19 mouse cellular contexts compared by ENCODE assay signal in the genomic region with DNA sequence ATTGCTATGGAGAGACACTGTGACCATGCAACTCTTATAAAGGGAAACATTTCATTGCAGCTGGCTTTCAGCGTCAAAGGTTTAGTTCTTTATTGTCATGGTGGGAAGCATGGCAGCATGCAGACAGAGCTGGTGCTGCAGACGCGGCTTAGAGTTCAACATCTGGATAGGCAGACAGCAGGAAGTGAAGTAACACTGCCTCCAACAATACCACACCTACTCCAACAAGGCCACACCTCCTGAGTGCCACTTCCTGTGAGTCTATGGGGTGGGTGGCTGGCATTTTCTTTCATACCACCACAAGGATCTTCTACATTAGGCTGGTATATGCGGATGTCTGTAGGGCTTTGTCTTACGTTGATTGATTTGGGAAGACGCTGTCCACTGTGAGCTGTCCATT. TPM values are rescaled to one million over a fixed set of nuclear protein-coding genes. Genes with fewer than 3 reads are reported as not detected.
DNase-seq lines count a peak whose midpoint lies in the region; ATAC-seq and TF ChIP-seq lines count a peak whose summit lies in the region.
"Had no signal": no experiment of that assay in that cellular context is flagged by ENCODE, and none has a peak within 500 bp of the region (broad histone marks: within the 10 kb centered on the region; RNA-seq: fewer than 3 reads in every experiment).

No protein-coding gene starts in this region.

- H3K4me2 ChIP-seq in limb, embryonic 11.5 days (ENCODE audit: low read depth, severe bottlenecking) = no peak overlapping the region
- H3K4me2 ChIP-seq: heart, embryonic 11.5 days; limb, embryonic 13.5 days; liver, embryonic 13.5 days; lung, embryonic 14.5 days had no signal

- no peak for TF ChIP-seq CTCF in thymus, adult 2 months (IDR thresholded peaks at IDR 0.05; ENCODE audit: borderline replicate concordance, control insufficient read depth, extremely low read depth, insufficient read depth, low read length, poor library complexity)

- no peaks in the 10 kb centered on the region for H3K27me3 ChIP-seq in limb, embryonic 11.5 days (ENCODE audit: control insufficient read depth, insufficient read depth, low read length)
- no peaks in the 10 kb centered on the region for H3K27me3 ChIP-seq in limb, embryonic 10.5 days (ENCODE audit: low read depth, poor library complexity, severe bottlenecking)
- H3K27me3 ChIP-seq in thymus, adult 2 months (ENCODE audit: control insufficient read depth, insufficient read depth, low read length) = no peaks in the 10 kb centered on the region
- H3K27me3 ChIP-seq: limb, embryonic 13.5 days; liver, embryonic 13.5 days had no signal

- no peak for TF ChIP-seq POLR2A in thymus, adult 2 months (IDR thresholded peaks at IDR 0.05; ENCODE audit: control insufficient read depth, extremely low read depth, insufficient read depth, low read length, poor library complexity)

- no peak overlapping the region for H3K27ac ChIP-seq in limb, embryonic 11.5 days (replicated peaks; ENCODE audit: low read depth, low read length)
- no peak overlapping the region for H3K27ac ChIP-seq in limb, embryonic 10.5 days
- no peak overlapping the region for H3K27ac ChIP-seq in thymus, adult 2 months (ENCODE audit: control insufficient read depth, insufficient read depth, low read length)
- H3K27ac ChIP-seq: forebrain, embryonic 10.5 days; limb, embryonic 13.5 days; liver, embryonic 13.5 days; stomach, postnatal 0 days had no signal

- no peaks in the 10 kb centered on the region for H3K36me3 ChIP-seq in limb, embryonic 11.5 days (ENCODE audit: control insufficient read depth, insufficient read depth, low read length)
- peaks cover 14% of the 10 kb centered on the region for H3K36me3 ChIP-seq in limb, embryonic 10.5 days
- no peaks in the 10 kb centered on the region for H3K36me3 ChIP-seq in thymus, adult 2 months (ENCODE audit: control insufficient read depth, insufficient read depth, low read length)
- H3K36me3 ChIP-seq: liver, embryonic 13.5 days had no signal

- DNase-seq in limb, embryonic 11.5 days (ENCODE audit: low spot score) = no peak
- DNase-seq in limb, embryonic 10.5 days (ENCODE audit: low spot score) = no peak
- DNase-seq in thymus, adult 2 months = peak; percentile 8
- peak; percentile 47 for DNase-seq in thymus, postnatal 4 days
- DNase-seq in embryo, embryonic 10 days (ENCODE audit: low spot score) = no peak
- DNase-seq in ovary, adult 18-20 months (ENCODE audit: low spot score) = no peak
- DNase-seq: adrenal gland, postnatal 25 days; cerebellum, adult 9-10 months; kidney, adult 2 months; kidney, postnatal 14 days; liver, embryonic 13.5 days; lung, embryonic 14.5 days had no signal

- no peak overlapping the region for H3K9ac ChIP-seq in limb, embryonic 11.5 days (ENCODE audit: low read length)
- H3K9ac ChIP-seq: limb, embryonic 13.5 days; liver, embryonic 13.5 days; lung, embryonic 14.5 days had no signal

- H3K9me3 ChIP-seq in limb, embryonic 11.5 days (ENCODE audit: control insufficient read depth, low read length) = no peaks in the 10 kb centered on the region
- no peaks in the 10 kb centered on the region for H3K9me3 ChIP-seq in limb, embryonic 10.5 days (replicated peaks)
- H3K9me3 ChIP-seq: forebrain, embryonic 10.5 days; limb, embryonic 13.5 days; liver, embryonic 13.5 days had no signal

- H3K4me3 ChIP-seq in limb, embryonic 11.5 days (ENCODE audit: low read depth, low read length) = no peak overlapping the region
- H3K4me3 ChIP-seq in limb, embryonic 10.5 days = no peak overlapping the region
- H3K4me3 ChIP-seq in thymus, adult 2 months (ENCODE audit: control insufficient read depth, insufficient read depth, low read length) = no peak overlapping the region
- H3K4me3 ChIP-seq: forebrain, embryonic 10.5 days; limb, embryonic 13.5 days; liver, embryonic 13.5 days; myocyte had no signal

- 85% methylated on average over 6 of the region's 6 CpGs for WGBS in limb, embryonic 11.5 days
- WGBS in limb, embryonic 10.5 days = 95% methylated on average over 6 of the region's 6 CpGs
- 68% methylated on average over 6 of the region's 6 CpGs for WGBS in thymus, adult 2 months

- 0 out of 2 replicates have a peak, but pooled peaks have one; percentile 9 for ATAC-seq in limb, embryonic 11.5 days (ENCODE audit: insufficient number of reproducible peaks, low FRiP score, low TSS enrichment, low read depth)
- ATAC-seq in granulocyte monocyte progenitor cell, adult 5-6 weeks (replicated peaks; ENCODE audit: poor library complexity, severe bottlenecking) = peak; percentile 70
- ATAC-seq: midbrain, embryonic 16.5 days had no signal

- H3K4me1 ChIP-seq in limb, embryonic 11.5 days (ENCODE audit: control insufficient read depth, insufficient read depth, low read length) = no peaks in the 10 kb centered on the region
- H3K4me1 ChIP-seq in limb, embryonic 10.5 days = peaks cover 14% of the 10 kb centered on the region; the same call in 1 of the 2 replicates
- H3K4me1 ChIP-seq in thymus, adult 2 months (replicated peaks; ENCODE audit: control insufficient read depth, insufficient read depth, low read length) = peaks cover 13% of the 10 kb centered on the region

RNA-seq across cellular contexts. Expression of gene Adgra3, which starts 29.1 kb away (rescaled TPM):
- polyA plus RNA-seq in limb, embryonic 11.5 days (2014; fragmentation: Nextera tagmentation; extraction: Ambion mirVana) = 59.5 and 67.6 TPM in 2 replicates
- 50.0 and 53.3 TPM in 2 replicates for polyA plus RNA-seq in limb, embryonic 10.5 days (2016; fragmentation: Nextera tagmentation; extraction: Ambion mirVana)
- 6.0 and 7.6 TPM in 2 replicates for total RNA-seq in granulocyte monocyte progenitor cell, adult 5-6 weeks (2014; fragmentation: Nextera tagmentation)
- total RNA-seq in granulocyte monocyte progenitor cell, adult 5-6 weeks (2017) = 5.5 and 43.9 TPM in 2 replicates
- 5.1 and 6.2 TPM in 2 replicates for polyA plus RNA-seq in thymus, adult 2 months (2012; rRNA removed)

Comparison
In these comparisons a context has a peak if more than half of its experiments do, and no peak if none do; other contexts are left out.
1. DNase-seq: peak in thymus, adult 2 months (single experiment) and thymus, postnatal 4 days (single experiment); none in limb, embryonic 11.5 days (single experiment), limb, embryonic 10.5 days (single experiment), embryo, embryonic 10 days (single experiment) and ovary, adult 18-20 months (single experiment).